ENCODE assay signal across 9 mouse cellular contexts in the genomic region with DNA sequence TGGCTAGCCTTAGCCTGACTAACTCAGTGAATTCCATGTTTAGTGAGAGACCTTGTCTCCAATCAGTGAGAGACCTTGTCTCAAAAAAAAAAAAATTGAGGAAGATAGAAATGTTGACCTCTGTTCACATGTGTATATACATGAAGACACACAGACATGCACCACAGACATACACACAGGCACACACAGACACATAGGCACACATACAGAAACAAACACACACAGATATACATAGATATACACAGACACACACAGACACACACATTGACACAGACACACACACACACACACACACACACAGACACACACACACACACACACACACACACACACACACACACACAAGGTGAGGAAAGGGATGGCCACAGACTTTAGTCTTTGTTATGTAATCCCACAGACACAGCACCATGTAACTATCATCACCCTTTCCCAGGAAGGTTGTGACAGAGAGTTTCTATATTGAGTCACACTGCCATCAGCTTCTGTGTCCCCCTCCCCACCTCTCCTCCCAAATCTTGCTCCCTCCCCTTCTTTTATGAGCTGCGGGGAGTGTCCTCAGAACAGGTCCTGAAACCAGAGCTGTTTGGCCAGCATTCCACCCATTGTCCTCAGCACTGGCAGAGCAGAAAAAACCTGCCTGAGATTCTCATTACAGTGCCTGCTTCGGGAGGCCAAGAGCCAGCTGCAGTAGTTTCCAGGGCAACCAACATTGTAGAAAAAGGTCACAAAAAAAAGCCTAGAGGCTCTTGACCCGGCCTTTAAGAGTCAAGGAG.
A peak's percentile ranks its signal among the peaks of the same experiment; 100 is the strongest.
DNase-seq lines count a peak whose midpoint lies in the region; ATAC-seq and TF ChIP-seq lines count a peak whose summit lies in the region.
"Had no signal": no experiment of that assay in that cellular context is flagged by ENCODE, and none has a peak within 500 bp of the region (broad histone marks: within the 10 kb centered on the region; RNA-seq: fewer than 3 reads in every experiment).

No protein-coding gene starts in this region.

- TF ChIP-seq CTCF in gastrocnemius, adult 2 months (IDR thresholded peaks at IDR 0.05): no peak

- intact Hi-C loops in gastrocnemius, adult 2 months (cut with DNase I): no loop called here

- no peak overlapping the region for H3K9ac ChIP-seq in limb, embryonic 11.5 days (ENCODE audit: low read length)
- no peak overlapping the region for H3K9ac ChIP-seq in neural tube, embryonic 12.5 days

- no peaks in the 10 kb centered on the region for H3K9me3 ChIP-seq in limb, embryonic 11.5 days (ENCODE audit: control insufficient read depth, low read length)
- H3K9me3 ChIP-seq in neural tube, embryonic 12.5 days: no peaks in the 10 kb centered on the region

- peak overlapping the region; percentile 78 for H3K27ac ChIP-seq in gastrocnemius, adult 2 months
- peak overlapping the region; percentile 68 for H3K27ac ChIP-seq in limb, embryonic 11.5 days (replicated peaks; ENCODE audit: low read depth, low read length)
- no peak overlapping the region for H3K27ac ChIP-seq in neural tube, embryonic 12.5 days
- H3K27ac ChIP-seq: macrophage had no signal

- 2% methylated on average over 3 of the region's 3 CpGs for WGBS in limb, embryonic 11.5 days
- 1% methylated on average over 3 of the region's 3 CpGs for WGBS in neural tube, embryonic 12.5 days

- no peaks in the 10 kb centered on the region for H3K27me3 ChIP-seq in limb, embryonic 11.5 days (ENCODE audit: control insufficient read depth, insufficient read depth, low read length)
- no peaks in the 10 kb centered on the region for H3K27me3 ChIP-seq in neural tube, embryonic 12.5 days (replicated peaks)

- peak; percentile 34 for DNase-seq in gastrocnemius, adult 2 months
- DNase-seq in gastrocnemius, adult 18-20 months (ENCODE audit: low spot score): no peak
- DNase-seq in heart, adult 8-10 months (ENCODE audit: low spot score): peak; percentile 54
- peak; percentile 48 for DNase-seq in limb, embryonic 11.5 days (ENCODE audit: low spot score)
- DNase-seq in cerebellum, postnatal 25 days: no peak
- DNase-seq in thymus, postnatal 14 days: no peak
- no peak for DNase-seq in urinary bladder, postnatal 25 days (ENCODE audit: low spot score)

- peaks cover 5% of the 10 kb centered on the region for H3K4me1 ChIP-seq in limb, embryonic 11.5 days (ENCODE audit: control insufficient read depth, insufficient read depth, low read length)
- H3K4me1 ChIP-seq in neural tube, embryonic 12.5 days: peaks cover 7% of the 10 kb centered on the region

- no peaks in the 10 kb centered on the region for H3K36me3 ChIP-seq in limb, embryonic 11.5 days (ENCODE audit: control insufficient read depth, insufficient read depth, low read length)
- H3K36me3 ChIP-seq in neural tube, embryonic 12.5 days: no peaks in the 10 kb centered on the region

- no peak overlapping the region for H3K4me2 ChIP-seq in limb, embryonic 11.5 days (ENCODE audit: low read depth, severe bottlenecking)
- H3K4me2 ChIP-seq in neural tube, embryonic 12.5 days (replicated peaks): no peak overlapping the region

- ATAC-seq in limb, embryonic 11.5 days (ENCODE audit: insufficient number of reproducible peaks, low FRiP score, low TSS enrichment, low read depth): peak; percentile 79
- peak; percentile 74 for ATAC-seq in neural tube, embryonic 12.5 days (ENCODE audit: low FRiP score, low read depth)

- H3K4me3 ChIP-seq in gastrocnemius, adult 2 months: no peak overlapping the region
- no peak overlapping the region for H3K4me3 ChIP-seq in limb, embryonic 11.5 days (ENCODE audit: low read depth, low read length)
- no peak overlapping the region for H3K4me3 ChIP-seq in neural tube, embryonic 12.5 days

Comparison
In these comparisons a context has a peak if more than half of its experiments do, and no peak if none do; other contexts are left out.
1. DNase-seq: peak in gastrocnemius, adult 2 months (single experiment), heart, adult 8-10 months (single experiment) and limb, embryonic 11.5 days (single experiment); none in gastrocnemius, adult 18-20 months (single experiment), cerebellum, postnatal 25 days (0 of 2), thymus, postnatal 14 days (single experiment) and urinary bladder, postnatal 25 days (single experiment).